Mouse (Mus musculus) G1E-ER4 (cell line): ENCODE results near the gene Gckr. TPM values are rescaled to one million over a fixed set of nuclear protein-coding genes. Genes with fewer than 3 reads are reported as not detected.

Experiments
- GATA1 ChIP-seq: IDR thresholded peaks from one replicate; pipeline ENCODE4 v1.8.0; 2012; ENCODE audit warnings: low read length, inconsistent platforms
- polyA plus RNA-seq: library from polyadenylated mRNA; stranded (reverse); fragments of >175 nt; gene quantifications from 2 replicates; pipeline ENCODE4 v1.2.3, GENCODE M21; 2012

Gene Gckr
- 0.03 and 0.08 TPM in 2 replicates for polyA plus RNA-seq

DNA sequence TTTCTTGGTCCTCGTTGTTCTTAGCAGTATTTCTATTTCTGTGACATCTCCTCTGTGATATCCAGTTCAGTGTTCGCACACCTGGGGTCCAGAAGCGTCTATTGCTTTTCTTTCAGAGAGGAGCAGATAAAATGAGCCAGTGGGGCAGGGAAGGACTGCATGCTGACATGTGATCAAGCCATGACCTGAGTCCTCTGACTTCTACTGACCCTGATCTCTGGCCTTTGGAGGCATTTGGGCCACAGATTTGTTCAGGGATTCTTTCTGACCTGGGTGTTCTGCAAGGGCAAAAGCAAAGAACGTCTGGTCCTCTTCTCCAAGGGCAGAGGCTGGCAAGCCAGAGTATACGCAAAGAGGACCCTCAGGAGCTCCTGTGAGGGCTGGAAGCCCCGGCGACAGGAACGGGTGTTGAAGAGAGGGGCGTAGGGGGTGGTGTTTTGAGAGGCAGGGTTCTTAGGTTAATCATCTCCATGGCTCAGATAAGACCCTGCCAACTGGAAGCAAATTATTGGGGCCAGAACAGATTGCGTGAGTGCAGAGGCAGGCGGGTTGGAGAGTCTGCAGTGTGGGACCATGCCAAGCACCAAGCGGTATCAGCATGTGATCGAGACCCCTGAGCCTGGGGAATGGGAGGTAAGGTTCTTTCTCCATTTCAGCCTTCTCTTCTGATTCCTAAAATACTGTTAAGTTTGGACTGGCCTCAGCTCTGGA lies at the start of gene Gckr:
Gene Gckr, plus strand, starts transcription at position 397 of the 711 bp plus-strand sequence.
- no peak for TF ChIP-seq GATA1

- no peak for TF ChIP-seq GATA1
These were observed 46.5 kb upstream of the Gckr start for GRCm38 (mm10) chr5:31250716-31251115.

- TF ChIP-seq GATA1 = no peak
These were observed 45.6 kb upstream of the Gckr start, which contains the start of gene Krtcap3 for GRCm38 (mm10) chr5:31251541-31252101. Krtcap3 (plus strand) TSS chr5:31251691.

GRCm38 (mm10) chr5:31252151-31252550 lies 45.1 kb upstream of the Gckr start:
- TF ChIP-seq GATA1 = no peak

- TF ChIP-seq GATA1 = no peak
These were observed 44.3 kb upstream of the Gckr start for GRCm38 (mm10) chr5:31252795-31253545.

DNA sequence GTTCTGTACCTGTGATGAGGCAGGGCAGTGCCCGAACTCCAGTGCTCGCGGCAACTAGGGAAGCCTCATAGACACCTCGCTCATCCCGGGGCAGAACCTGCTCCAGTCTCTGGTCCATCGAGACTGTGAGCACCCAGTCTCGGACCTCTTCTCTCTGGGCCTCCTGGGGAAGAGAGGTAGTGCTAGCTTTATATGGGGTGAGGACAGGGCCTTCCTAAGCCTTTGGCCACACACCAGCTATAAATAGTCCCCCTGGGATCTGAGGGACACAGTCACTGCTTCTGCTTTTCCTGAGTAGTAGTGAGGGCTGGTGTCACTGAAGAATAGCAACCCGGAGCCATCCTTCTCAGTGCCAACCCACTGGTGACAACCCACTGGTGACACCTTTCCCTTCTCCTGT lies 43.4 kb upstream of the Gckr start:
- TF ChIP-seq GATA1 = no peak

GRCm38 (mm10) chr5:31254452-31254851 lies 42.8 kb upstream of the Gckr start:
- no peak for TF ChIP-seq GATA1

GRCm38 (mm10) chr5:31254901-31255300 lies 42.3 kb upstream of the Gckr start:
- no peak for TF ChIP-seq GATA1

DNA sequence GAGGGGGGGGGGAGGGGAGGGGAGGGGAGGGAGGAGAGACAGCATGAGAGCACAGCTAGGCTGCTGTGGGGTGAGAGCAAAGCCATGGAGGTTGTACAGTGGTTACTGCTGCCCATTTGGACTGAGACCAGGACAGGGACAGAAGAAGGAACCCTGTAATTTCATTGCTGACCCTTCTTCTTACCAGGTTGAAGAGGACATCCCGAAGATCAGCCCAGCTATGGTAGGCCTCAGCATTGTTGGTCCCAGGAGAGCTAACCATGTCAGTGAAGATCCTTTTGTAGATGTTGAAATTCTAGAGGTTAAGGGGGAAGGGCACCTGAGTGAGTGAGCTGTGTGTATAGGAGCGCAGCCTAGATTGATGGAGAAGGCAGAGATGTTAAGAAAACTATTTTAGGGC lies 41.9 kb upstream of the Gckr start:
- TF ChIP-seq GATA1 = no peak

GRCm38 (mm10) chr5:31255971-31256370 lies 41.3 kb upstream of the Gckr start:
- no peak for TF ChIP-seq GATA1

GRCm38 (mm10) chr5:31257616-31258015 lies 39.6 kb upstream of the Gckr start:
- no peak for TF ChIP-seq GATA1

DNA sequence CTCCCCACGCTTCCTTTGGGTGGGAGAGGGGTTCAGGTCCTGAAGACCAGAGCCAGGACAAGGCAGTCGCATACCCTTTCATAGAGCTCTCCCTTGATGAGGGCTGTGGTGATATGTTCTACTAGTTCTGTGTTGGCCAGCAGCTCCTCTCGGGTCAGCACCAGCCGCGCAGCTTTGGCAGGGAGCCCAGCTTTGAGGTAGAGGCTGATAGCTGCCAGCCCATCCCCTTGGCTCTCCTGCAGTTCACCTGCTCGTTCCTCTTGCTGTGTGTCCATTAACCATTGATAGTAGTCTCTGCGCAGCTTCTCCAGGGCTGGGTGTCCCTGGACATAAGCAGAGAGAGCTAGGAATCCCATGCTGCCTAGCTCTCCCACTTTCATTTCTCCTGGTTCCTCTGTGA lies 31.1 kb upstream of the Gckr start:
- no peak for TF ChIP-seq GATA1

- TF ChIP-seq GATA1 = no peak
These were observed 29.6 kb upstream of the Gckr start for GRCm38 (mm10) chr5:31267686-31268085.

DNA sequence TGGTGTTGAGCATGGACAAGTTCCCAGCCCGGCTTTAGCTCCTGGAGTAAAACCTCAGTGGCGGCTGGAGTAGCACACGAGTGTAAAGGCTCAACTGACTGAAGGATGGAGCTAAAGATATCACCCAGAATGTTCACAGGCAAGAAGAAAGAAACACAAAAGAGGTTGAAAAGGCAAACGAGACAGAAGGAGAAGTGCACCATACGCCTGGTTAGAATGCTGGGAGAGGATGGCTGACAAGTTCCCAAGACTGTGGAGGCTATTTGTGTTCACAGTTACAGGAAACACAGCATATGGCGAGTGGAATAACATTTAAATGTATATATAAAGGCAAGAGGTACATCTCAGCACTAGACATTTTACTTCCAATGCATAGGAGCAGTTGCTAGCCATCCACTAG lies 24.2 kb upstream of the Gckr start:
- TF ChIP-seq GATA1 = no peak

DNA sequence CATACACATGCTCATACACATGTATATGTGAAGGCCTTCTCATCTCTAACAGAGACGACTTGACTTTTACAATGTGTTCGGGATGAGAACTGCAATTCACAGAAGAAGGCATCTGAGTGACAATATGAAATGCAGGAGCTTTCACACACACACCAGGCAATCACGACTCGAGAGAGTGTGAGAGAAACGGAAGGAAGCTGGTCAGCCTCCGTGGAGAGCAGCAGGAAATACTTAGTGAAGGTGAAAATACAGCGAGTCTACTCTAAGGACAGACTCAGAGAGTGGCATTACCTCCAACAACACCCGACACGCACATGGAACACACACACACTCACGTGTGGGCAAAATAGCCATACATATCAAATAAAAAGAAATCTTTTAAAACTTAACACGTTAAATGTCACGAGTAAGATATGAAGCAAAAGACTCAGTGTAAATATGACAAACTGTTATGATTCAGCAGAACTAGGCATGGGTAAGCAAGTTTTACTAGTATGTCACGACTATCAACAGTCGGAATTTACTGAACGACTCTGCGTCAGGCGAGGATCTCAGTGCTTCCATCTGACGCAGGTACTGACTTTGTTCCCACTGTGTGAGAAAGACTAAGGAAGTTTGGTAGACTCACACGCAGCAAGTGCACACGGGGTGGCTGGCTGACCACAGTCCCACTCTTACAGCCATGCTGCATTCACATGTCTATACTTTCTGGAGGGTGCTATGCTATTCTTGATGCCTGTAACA lies 17.8 kb upstream of the Gckr start:
- no peak for TF ChIP-seq GATA1

DNA sequence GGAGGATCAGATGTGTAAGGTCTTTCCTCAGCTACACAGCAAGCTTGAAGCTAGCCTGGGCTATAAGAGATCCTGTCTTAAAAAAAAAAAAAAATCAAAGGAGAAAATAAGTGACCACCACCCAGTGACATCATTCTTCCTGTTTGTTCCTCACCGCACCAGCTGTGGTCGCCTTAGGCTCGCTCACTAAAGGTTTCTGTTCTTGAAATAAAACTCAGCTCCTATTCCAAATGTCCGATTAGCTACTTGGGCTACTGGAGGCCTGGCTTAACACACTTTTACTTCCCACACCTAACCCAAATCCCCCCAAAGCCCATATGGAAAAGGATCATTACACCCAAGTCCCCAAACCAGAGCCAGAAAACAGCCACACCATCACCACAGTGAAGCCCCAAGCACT lies 9.0 kb upstream of the Gckr start:
- no peak for TF ChIP-seq GATA1
